Mouse (Mus musculus) adrenal gland, postnatal 25 days (tissue): ENCODE data around the gene Zfp185. TPM values are rescaled to one million over a fixed set of nuclear protein-coding genes. Genes with fewer than 3 reads are reported as not detected.
"Not testable (repeated sequence)": the region's sequence is repeated elsewhere in the genome, so short reads cannot be mapped to it uniquely, and the experiment has no call there.

Experiments
- DNase-seq: peaks from one replicate; pipeline ENCODE4 v3.0.0; 2021; ENCODE audit warnings: mixed read lengths
- microRNA-seq, 2 experiments: library from miRNA; unstranded; fragments of <30 nt; microRNA quantifications; one replicate each; pipeline ENCODE4 v1.2.0; 2021
- total RNA-seq: library from RNA; stranded (reverse); gene quantifications from 2 replicates; pipeline ENCODE4 v1.2.3, GENCODE M21; 2021

Gene Zfp185
- total RNA-seq, 1 experiment from 2014 or later = 1.6 TPM

DNA sequence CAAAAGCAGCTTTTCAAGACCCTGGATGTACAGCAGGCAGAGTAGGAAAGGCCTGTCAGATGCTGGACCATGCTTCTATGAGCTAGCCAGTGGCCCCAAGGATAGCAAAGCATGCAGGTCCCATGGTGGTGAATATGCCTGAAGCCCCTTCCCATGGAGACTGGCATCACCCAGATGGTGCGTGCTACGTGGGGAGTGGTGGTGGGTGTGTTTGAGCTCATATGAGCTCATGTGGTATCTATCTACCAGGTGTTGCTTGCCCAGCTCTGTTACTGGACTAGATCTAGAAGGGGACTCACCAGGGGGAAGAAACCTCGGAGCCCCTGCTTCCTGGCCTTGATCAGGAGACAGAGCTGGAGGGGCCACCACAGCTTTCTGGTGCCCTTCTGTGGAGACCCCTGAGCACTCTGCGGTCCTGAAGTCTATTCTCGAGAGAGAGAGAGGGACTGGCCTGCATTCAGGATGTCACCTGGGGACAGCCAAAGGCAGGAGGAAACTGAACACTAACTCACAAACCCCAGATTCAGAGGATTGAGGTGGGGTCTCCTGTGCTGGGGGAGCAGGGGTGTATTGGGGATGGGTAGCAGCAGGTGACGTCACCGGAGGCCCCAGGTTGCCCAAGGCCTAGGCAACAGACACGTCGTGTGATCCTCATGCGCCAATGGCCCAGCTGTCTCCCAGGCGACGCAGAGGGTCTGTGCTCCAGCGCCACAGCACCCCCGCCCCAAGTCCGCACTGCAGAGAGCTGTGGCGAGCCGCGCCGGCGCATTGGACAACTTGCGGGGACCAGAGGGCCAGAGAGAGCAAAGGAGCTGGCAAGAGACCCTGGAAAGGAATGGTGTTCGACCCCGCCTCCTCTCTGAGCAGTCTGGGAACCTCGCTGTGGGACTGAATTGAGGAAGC is 76.6 kb downstream of the Zfp185 start:
- DNase-seq = no peak

DNA sequence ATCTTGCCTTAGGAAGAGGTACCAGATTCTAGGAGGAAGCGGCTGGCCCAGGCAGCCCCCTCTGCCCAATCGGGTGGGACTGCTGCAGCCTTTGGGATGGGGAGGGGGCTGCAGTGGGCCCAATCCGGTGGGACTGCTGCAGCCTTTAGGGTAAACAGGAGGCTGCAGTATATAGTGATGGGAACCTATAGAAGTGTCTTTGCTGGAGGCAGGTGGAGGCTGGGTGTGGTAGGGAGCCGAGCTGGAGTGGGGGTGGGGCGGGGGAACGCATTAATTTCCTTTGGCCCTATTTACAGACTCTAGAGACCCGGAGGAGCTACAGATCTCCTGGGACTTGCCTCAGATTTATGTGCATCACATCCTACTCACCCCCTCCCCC is 77.3 kb downstream of the Zfp185 start, which contains the start of gene Pnma3:
TSS of gene Pnma3 (plus strand) at position 373 of the 379 bp plus-strand sequence.
- DNase-seq = no peak

DNA sequence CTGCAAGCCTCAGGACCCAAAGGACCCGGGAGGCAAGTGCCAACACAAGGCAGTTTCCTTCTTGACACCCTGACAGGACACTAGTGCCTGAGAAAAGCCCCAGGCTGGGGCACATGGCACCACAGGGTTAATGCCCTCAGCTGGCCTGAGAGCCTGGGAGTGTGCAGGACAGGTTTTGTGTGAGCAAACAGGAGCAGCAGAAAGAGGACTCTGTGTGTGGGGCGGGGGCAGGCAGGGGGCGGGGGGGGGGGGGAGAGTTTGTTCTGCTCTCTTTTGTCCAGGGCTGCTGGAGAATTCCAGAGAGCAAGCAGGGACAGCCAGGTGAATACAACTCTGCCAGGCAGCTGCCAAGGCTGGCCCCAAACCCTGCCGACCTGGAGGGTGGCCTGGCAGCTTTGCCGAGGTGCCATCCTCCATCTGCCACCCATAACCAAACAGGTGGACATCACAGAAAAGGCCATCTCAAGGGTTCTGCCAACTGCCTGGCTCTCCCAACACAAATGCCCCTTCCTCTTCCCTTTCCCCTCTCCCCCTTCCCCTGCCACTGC is 79.7 kb downstream of the Zfp185 start:
- not testable (repeated sequence) for DNase-seq

Small RNA genes within 50 kb of the gene (microRNA-seq; reads per million reads assigned to microRNA genes)
- gene Mir2137 = 1.8 to 7.9 reads per million in 2 experiments

Other genes with a start within 250 kb of the Zfp185 start
- not detected in 2 replicates for gene Gabrq, start 162.2 kb upstream of the Zfp185 start, total RNA-seq
- 50.9 and 54.4 TPM in 2 replicates for gene Cetn2, start 68.9 kb upstream of the Zfp185 start, total RNA-seq
- gene Nsdhl, start 68.8 kb upstream of the Zfp185 start, total RNA-seq = 78.9 and 93.2 TPM in 2 replicates
- gene Pnma5, start 49.8 kb downstream of the Zfp185 start, total RNA-seq = 0.38 and 0.43 TPM in 2 replicates
- gene Pnma3, start 77.4 kb downstream of the Zfp185 start, total RNA-seq = 0.29 and 0.36 TPM in 2 replicates
- 1.3 TPM in 1 of 2 replicates, not detected in the other for gene Xlr4a, start 95.1 kb downstream of the Zfp185 start, total RNA-seq
- 1.4 and 2.2 TPM in 2 replicates for gene Xlr3a, start 109.8 kb downstream of the Zfp185 start, total RNA-seq
- 0.18 TPM in 1 of 2 replicates, not detected in the other for gene Gm14685, start 129.7 kb downstream of the Zfp185 start, total RNA-seq
- not detected in 2 replicates for gene Xlr5b, start 161.5 kb downstream of the Zfp185 start, total RNA-seq
- gene DXBay18, start 162.1 kb downstream of the Zfp185 start, total RNA-seq = not detected in 2 replicates
- not detected in 2 replicates for gene Spin2d, start 189.7 kb downstream of the Zfp185 start, total RNA-seq
- 4.1 and 5.9 TPM in 2 replicates for gene Xlr3b, start 204.9 kb downstream of the Zfp185 start, total RNA-seq
- gene Xlr4b, start 227.0 kb downstream of the Zfp185 start, total RNA-seq = not detected in 2 replicates
- 9.4 and 11.7 TPM in 2 replicates for gene F8a, start 241.0 kb downstream of the Zfp185 start, total RNA-seq